Mouse (Mus musculus): ENCODE results near the gene Aoc3.
"Not testable (repeated sequence)": the region's sequence is repeated elsewhere in the genome, so short reads cannot be mapped to it uniquely, and the experiment has no call there.

Gene Aoc3

DNA sequence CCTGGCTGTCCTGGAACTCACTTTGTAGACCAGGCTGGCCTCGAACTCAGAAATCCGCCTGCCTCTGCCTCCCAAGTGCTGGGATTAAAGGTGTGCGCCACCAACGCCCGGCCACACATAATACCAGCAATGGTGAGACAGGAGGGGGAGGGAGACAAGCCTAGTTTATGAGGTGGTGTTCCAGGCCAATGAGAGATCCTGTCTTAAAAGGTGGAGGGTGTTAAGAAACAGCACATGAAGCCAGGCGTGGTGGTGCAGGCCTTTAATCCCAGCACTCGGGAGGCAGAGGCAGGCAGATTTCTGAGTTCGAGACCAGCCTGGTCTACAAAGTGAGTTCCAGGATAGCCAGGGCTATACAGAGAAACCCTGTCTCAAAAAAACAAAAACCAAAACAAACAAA, 47.8 kb downstream of the Aoc3 start:
- not testable (repeated sequence) for DNase-seq

GRCm38 (mm10) chr11:101378926-101379325, 48.5 kb downstream of the Aoc3 start:
- no peak for DNase-seq

DNA sequence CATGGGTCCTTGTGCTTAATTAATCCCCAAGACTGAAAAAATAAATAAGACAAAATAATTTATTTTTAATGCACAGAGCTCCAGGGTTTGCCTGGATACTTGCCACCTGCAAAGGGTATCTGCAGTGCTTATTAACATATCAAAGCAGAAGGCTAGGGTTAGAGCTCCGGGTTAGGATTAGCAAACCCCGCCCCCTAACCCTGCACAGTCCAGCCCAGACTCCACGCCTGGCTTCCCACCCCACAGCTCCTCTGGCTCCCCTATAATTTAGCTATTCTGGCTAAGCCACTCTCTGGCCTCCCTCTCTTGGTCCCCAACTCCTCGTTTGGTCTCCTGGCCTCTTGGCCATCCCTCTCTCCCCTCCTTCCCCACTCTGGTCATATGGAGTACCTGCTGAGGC, 51.4 kb downstream of the Aoc3 start:
- no peak for DNase-seq

Data from right cerebral cortex, adult 18-20 months (tissue).